Mouse (Mus musculus) MEL (cell line): ENCODE data around the gene Gm12166.

Experiments
- MYB ChIP-seq: IDR thresholded peaks from 2 replicates; pipeline ENCODE4 v1.6.1; 2011; ENCODE audit warnings: mild to moderate bottlenecking, low read depth, low read length, improper control_type of control experiment
- TCF12 ChIP-seq: IDR thresholded peaks from 2 replicates; pipeline ENCODE4 v1.6.1; 2014; ENCODE audit warnings: low read depth, mild to moderate bottlenecking, inconsistent platforms, low read length, improper control_type of control experiment, moderate library complexity

GRCm38 (mm10) chr11:46016061-46016460 lies 36.1 kb downstream of the Gm12166 start:
- TF ChIP-seq MYB, result no peak
- TF ChIP-seq TCF12, result no peak
